Mouse (Mus musculus) MEL (cell line): ENCODE data around the gene Add1.

Experiments used
- CHD1 ChIP-seq: IDR thresholded peaks from 2 replicates; pipeline ENCODE4 v1.6.1; 2012; ENCODE audit warnings: low read depth, mild to moderate bottlenecking, inconsistent platforms, low read length, improper control_type of control experiment
- CTCF ChIP-seq, 3 experiments: IDR thresholded peaks in 2 of 3; conservative IDR thresholded peaks in 1 of 3; 2 replicates each; pipeline ENCODE4 v1.5.1; 2011 to 2012; ENCODE audit warnings: low read length in 3 of 3, low read depth in 2 of 3, mild to moderate bottlenecking in 2 of 3, improper control_type of control experiment in 1 of 3, inconsistent platforms in 1 of 3, mixed read lengths in 1 of 3, moderate library complexity in 1 of 3; ENCODE audit not compliant: control insufficient read depth in 1 of 3, insufficient read depth in 1 of 3, poor library complexity in 1 of 3, severe bottlenecking in 1 of 3
- E2F4 ChIP-seq: IDR thresholded peaks from 2 replicates; pipeline ENCODE4 v1.6.1; 2011; ENCODE audit warnings: low read depth, low read length, improper control_type of control experiment, borderline replicate concordance
- EP300 ChIP-seq, 2 experiments: IDR thresholded peaks; 2 replicates each; pipeline ENCODE4 v1.6.1; 2011; ENCODE audit warnings: improper control_type of control experiment in 2 of 2, low read length in 2 of 2, low read depth in 1 of 2, mild to moderate bottlenecking in 1 of 2
- GABPA ChIP-seq: IDR thresholded peaks from 2 replicates; pipeline ENCODE4 v1.6.1; 2012; ENCODE audit warnings: low read depth, mild to moderate bottlenecking, inconsistent platforms, low read length, improper control_type of control experiment, moderate library complexity
- GATA1 ChIP-seq: IDR thresholded peaks from 2 replicates; pipeline ENCODE4 v1.6.1; 2011; ENCODE audit warnings: low read depth, low read length, improper control_type of control experiment
- HCFC1 ChIP-seq: IDR thresholded peaks from 2 replicates; pipeline ENCODE4 v1.6.1; 2012; ENCODE audit warnings: low read depth, mild to moderate bottlenecking, inconsistent platforms, low read length, improper control_type of control experiment, moderate library complexity
- MYC ChIP-seq: IDR thresholded peaks from 2 replicates; pipeline ENCODE4 v1.6.1; 2011; ENCODE audit warnings: low read depth, mild to moderate bottlenecking, low read length, improper control_type of control experiment, moderate library complexity
- POLR2A ChIP-seq, 2 experiments: IDR thresholded peaks; 2 replicates each; pipeline ENCODE4 v1.6.1; 2011 to 2012; ENCODE audit warnings: low read length in 2 of 2, mild to moderate bottlenecking in 2 of 2, control low read depth in 1 of 2, improper control_type of control experiment in 1 of 2, low read depth in 1 of 2, moderate library complexity in 1 of 2; ENCODE audit not compliant: control insufficient read depth in 1 of 2, insufficient read depth in 1 of 2, poor library complexity in 1 of 2
- SMC3 ChIP-seq: IDR thresholded peaks from 2 replicates; pipeline ENCODE4 v1.6.1; 2011; ENCODE audit warnings: low read depth, low read length, improper control_type of control experiment
- TAL1 ChIP-seq: IDR thresholded peaks from 2 replicates; pipeline ENCODE4 v1.6.1; 2012; ENCODE audit warnings: mild to moderate bottlenecking, inconsistent platforms, low read length, moderate library complexity, mixed read lengths
- USF1 ChIP-seq: IDR thresholded peaks from 2 replicates; pipeline ENCODE4 v1.6.1; 2014; ENCODE audit warnings: low read depth, mild to moderate bottlenecking, inconsistent platforms, low read length, improper control_type of control experiment, moderate library complexity
- ZC3H11A ChIP-seq: IDR thresholded peaks from 2 replicates; pipeline ENCODE4 v1.6.1; 2012; ENCODE audit warnings: low read depth, mild to moderate bottlenecking, inconsistent platforms, low read length, improper control_type of control experiment
- ZNF384 ChIP-seq: IDR thresholded peaks from 2 replicates; pipeline ENCODE4 v1.6.1; 2012; ENCODE audit warnings: low read depth, mild to moderate bottlenecking, inconsistent platforms, low read length, improper control_type of control experiment

GRCm38 (mm10) chr5:34657556-34657955 lies 84.1 kb downstream of the Add1 start:
- no peak for TF ChIP-seq E2F4
- no peak for TF ChIP-seq CTCF (IDR thresholded peaks at IDR 0.05 in 2 of 3, conservative IDR thresholded peaks at IDR 0.05 in 1 of 3; ENCODE audit: control insufficient read depth in 1 of 3, insufficient read depth in 1 of 3, low read depth in 2 of 3, low read length in 3 of 3, poor library complexity in 1 of 3, severe bottlenecking in 1 of 3)
- no peak for TF ChIP-seq ZNF384
- no peak for TF ChIP-seq MYC
- TF ChIP-seq HCFC1, result no peak
- no peak for TF ChIP-seq USF1
- TF ChIP-seq TAL1, result no peak
- TF ChIP-seq EP300 (IDR thresholded peaks at IDR 0.05; ENCODE audit: low read depth in 1 of 2, low read length in 2 of 2), result no peak
- TF ChIP-seq POLR2A (IDR thresholded peaks at IDR 0.05; ENCODE audit: control insufficient read depth in 1 of 2, insufficient read depth in 1 of 2, low read depth in 1 of 2, low read length in 2 of 2, poor library complexity in 1 of 2), result no peak
- TF ChIP-seq GATA1, result no peak
- no peak for TF ChIP-seq CHD1
- no peak for TF ChIP-seq ZC3H11A
- TF ChIP-seq SMC3, result no peak
- no peak for TF ChIP-seq GABPA
